Mouse (Mus musculus) ES-CJ7 (cell line): ENCODE data around the gene Vmn2r45.
"Not testable (repeated sequence)": the region's sequence is repeated elsewhere in the genome, so short reads cannot be mapped to it uniquely, and the experiment has no call there.

Source experiments
- DNase-seq: peaks from one replicate; pipeline ENCODE4 v3.0.0; 2011; ENCODE audit warnings: low read depth, low spot score

Vmn2r45 gene

DNA sequence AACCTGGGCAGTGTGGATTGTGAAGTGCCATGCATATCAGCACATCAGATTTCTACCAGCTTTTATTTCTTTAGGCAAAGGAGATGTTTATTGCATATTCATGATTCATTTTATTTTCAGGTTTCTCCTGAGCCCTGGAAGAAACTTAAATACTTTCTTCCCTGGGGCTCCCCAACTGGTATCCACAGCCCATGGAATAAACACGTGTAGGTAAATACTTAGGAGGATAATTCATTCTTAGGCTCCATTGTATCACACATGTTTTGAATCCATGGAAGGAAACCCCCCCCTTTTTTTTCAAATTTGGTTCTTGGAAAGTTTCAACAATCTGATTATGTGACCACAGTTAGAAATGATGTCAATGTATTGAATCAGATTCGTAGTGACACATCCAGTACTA, at the start of gene Vmn2r45:
Gene Vmn2r45 (minus strand): TSS at position 101 of the 400 bp plus-strand sequence.
- DNase-seq, result not testable (repeated sequence)
